Mouse (Mus musculus): ENCODE measurements around the gene Gna12. TPM values are rescaled to one million over a fixed set of nuclear protein-coding genes. Genes with fewer than 3 reads are reported as not detected.
A peak's percentile ranks its signal among the peaks of the same experiment; 100 is the strongest.

Gna12 gene
- total RNA-seq, 2 experiments from 2014 or later = 72.1 to 76.6 TPM

GRCm38 (mm10) chr5:140772158-140772557, 58.1 kb downstream of the Gna12 start:
- intact Hi-C loops (cut with DNase I) = no loop called here
- DNase-seq (ENCODE audit: low spot score in 2 of 2) = no peak

- DNase-seq (ENCODE audit: low spot score in 2 of 2) = no peak
- intact Hi-C loops (cut with DNase I) = no loop called here
Observed at GRCm38 (mm10) chr5:140771612-140772011, 58.6 kb downstream of the Gna12 start.

- DNase-seq (ENCODE audit: low spot score in 2 of 2) = peak; percentile 35 to 67
- intact Hi-C loops (cut with DNase I) = loop anchor here (5.0 kb wide), 1 partner anchor 59 kb away; no protein-coding TSS in a partner anchor
Observed at GRCm38 (mm10) chr5:140768333-140768732, 61.9 kb downstream of the Gna12 start.

- DNase-seq (ENCODE audit: low spot score in 2 of 2) = peak; percentile 52 to 67
- intact Hi-C loops (cut with DNase I) = loop anchor here (5.0 kb wide), 1 partner anchor 60 kb away; no protein-coding TSS in a partner anchor
Observed at GRCm38 (mm10) chr5:140767704-140768141, 62.5 kb downstream of the Gna12 start.

- intact Hi-C loops (cut with DNase I) = loop anchor here (5.0 kb wide), 1 partner anchor 61 kb away; no protein-coding TSS in a partner anchor
- no peak for DNase-seq (ENCODE audit: low spot score in 2 of 2)
Observed at GRCm38 (mm10) chr5:140766566-140766965, 63.7 kb downstream of the Gna12 start.

GRCm38 (mm10) chr5:140764921-140765613, 65.2 kb downstream of the Gna12 start:
- intact Hi-C loops (cut with DNase I) = loop anchor here (5.0 kb wide), 1 partner anchor 62 kb away; no protein-coding TSS in a partner anchor
- DNase-seq (ENCODE audit: low spot score in 2 of 2) = no peak

GRCm38 (mm10) chr5:140762540-140762939, 67.7 kb downstream of the Gna12 start:
- DNase-seq (ENCODE audit: low spot score in 2 of 2) = no peak
- intact Hi-C loops (cut with DNase I) = no loop called here

- intact Hi-C loops (cut with DNase I) = no loop called here
Observed at GRCm38 (mm10) chr5:140758864-140759263, 71.4 kb downstream of the Gna12 start.

GRCm38 (mm10) chr5:140753223-140753622, 77.0 kb downstream of the Gna12 start:
- DNase-seq (ENCODE audit: low spot score in 2 of 2) = no peak
- intact Hi-C loops (cut with DNase I) = loop anchor here (5.0 kb wide), 1 partner anchor 74 kb away; no protein-coding TSS in a partner anchor

More at GRCm38 (mm10) chr5:140758864-140759263, 71.4 kb downstream of the Gna12 start:
- DNase-seq (ENCODE audit: low spot score in 2 of 2) = no peak

- no peak for DNase-seq (ENCODE audit: low spot score in 2 of 2)
- intact Hi-C loops (cut with DNase I) = loop anchor here (5.0 kb wide), 1 partner anchor 75 kb away; no protein-coding TSS in a partner anchor
Observed at GRCm38 (mm10) chr5:140752639-140753038, 77.6 kb downstream of the Gna12 start.

GRCm38 (mm10) chr5:140752041-140752440, 78.2 kb downstream of the Gna12 start:
- intact Hi-C loops (cut with DNase I) = loop anchor here (5.0 kb wide), 1 partner anchor 75 kb away; no protein-coding TSS in a partner anchor
- DNase-seq (ENCODE audit: low spot score in 2 of 2) = no peak

- DNase-seq (ENCODE audit: low spot score in 2 of 2) = peak in 1 of 2 experiments; percentile 31
- intact Hi-C loops (cut with DNase I) = loop anchor here (5.0 kb wide), 1 partner anchor 76 kb away; no protein-coding TSS in a partner anchor
Observed at GRCm38 (mm10) chr5:140750925-140751324, 79.3 kb downstream of the Gna12 start.

GRCm38 (mm10) chr5:140749062-140749875, 81.0 kb downstream of the Gna12 start:
- intact Hi-C loops (cut with DNase I) = loop anchor here (2.0 kb wide), 1 partner anchor 208 kb away; no protein-coding TSS in a partner anchor
- peak; percentile 74 to 76 for DNase-seq (ENCODE audit: low spot score in 2 of 2)

- peak in 1 of 2 experiments; percentile 20 for DNase-seq (ENCODE audit: low spot score in 2 of 2)
- intact Hi-C loops (cut with DNase I) = loop anchor here (2.0 kb wide), 1 partner anchor 208 kb away; no protein-coding TSS in a partner anchor
Observed at GRCm38 (mm10) chr5:140748425-140748824, 81.8 kb downstream of the Gna12 start.

GRCm38 (mm10) chr5:140743706-140744131, 86.5 kb downstream of the Gna12 start:
- intact Hi-C loops (cut with DNase I) = no loop called here
- DNase-seq (ENCODE audit: low spot score in 2 of 2) = no peak

GRCm38 (mm10) chr5:140741877-140742276, 88.4 kb downstream of the Gna12 start:
- DNase-seq (ENCODE audit: low spot score in 2 of 2) = no peak
- intact Hi-C loops (cut with DNase I) = no loop called here

GRCm38 (mm10) chr5:140741040-140741439, 89.2 kb downstream of the Gna12 start:
- intact Hi-C loops (cut with DNase I) = no loop called here
- no peak for DNase-seq (ENCODE audit: low spot score in 2 of 2)

GRCm38 (mm10) chr5:140739813-140740212, 90.4 kb downstream of the Gna12 start:
- intact Hi-C loops (cut with DNase I) = no loop called here
- peak; percentile 59 to 64 for DNase-seq (ENCODE audit: low spot score in 2 of 2)

GRCm38 (mm10) chr5:140736166-140736565, 94.1 kb downstream of the Gna12 start:
- intact Hi-C loops (cut with DNase I) = no loop called here
- DNase-seq (ENCODE audit: low spot score in 2 of 2) = no peak

GRCm38 (mm10) chr5:140735297-140735696, 94.9 kb downstream of the Gna12 start:
- intact Hi-C loops (cut with DNase I) = no loop called here
- peak in 1 of 2 experiments; percentile 50 for DNase-seq (ENCODE audit: low spot score in 2 of 2)
